Mouse (Mus musculus) layer of hippocampus, postnatal 36 days (tissue): ENCODE data around the gene Ficd. TPM values are rescaled to one million over a fixed set of nuclear protein-coding genes. Genes with fewer than 3 reads are reported as not detected.
"Not testable (repeated sequence)": the region's sequence is repeated elsewhere in the genome, so short reads cannot be mapped to it uniquely, and the experiment has no call there.

ENCODE experiments used
- DNase-seq, 2 experiments: peaks; one replicate each; pipeline ENCODE4 v3.0.0; 2022
- total RNA-seq, 2 experiments: library from RNA; stranded (reverse); gene quantifications; 2 replicates each; pipeline ENCODE4 v1.2.3; 2021

Gene Ficd
- total RNA-seq, 2 experiments from 2014 or later, result 11.8 to 12.6 TPM

- DNase-seq, result no peak
Measured at GRCm38 (mm10) chr5:113775585-113775984, 40.0 kb downstream of the Ficd start.

- no peak for DNase-seq
Measured at GRCm38 (mm10) chr5:113776128-113776895, 40.7 kb downstream of the Ficd start.

GRCm38 (mm10) chr5:113776896-113777226 is 41.3 kb downstream of the Ficd start:
- DNase-seq, result no peak

- not testable (repeated sequence) for DNase-seq
Measured at GRCm38 (mm10) chr5:113777728-113778127, 42.1 kb downstream of the Ficd start.

GRCm38 (mm10) chr5:113779569-113779968 is 44.0 kb downstream of the Ficd start:
- DNase-seq, result no peak

- no peak for DNase-seq
Measured at GRCm38 (mm10) chr5:113780082-113780752, 44.6 kb downstream of the Ficd start.

- DNase-seq, result no peak
Measured at GRCm38 (mm10) chr5:113780763-113781162, 45.2 kb downstream of the Ficd start.

- DNase-seq, result no peak
Measured at GRCm38 (mm10) chr5:113781254-113781653, 45.7 kb downstream of the Ficd start.

- no peak for DNase-seq
Measured at GRCm38 (mm10) chr5:113781875-113782274, 46.3 kb downstream of the Ficd start.

GRCm38 (mm10) chr5:113782624-113783023 is 47.0 kb downstream of the Ficd start:
- DNase-seq, result no peak

GRCm38 (mm10) chr5:113783581-113784001 is 48.0 kb downstream of the Ficd start:
- DNase-seq, result no peak

GRCm38 (mm10) chr5:113784104-113784503 is 48.5 kb downstream of the Ficd start:
- not testable (repeated sequence) for DNase-seq

- no peak for DNase-seq
Measured at GRCm38 (mm10) chr5:113786985-113787384, 51.4 kb downstream of the Ficd start.

GRCm38 (mm10) chr5:113788645-113789044 is 53.0 kb downstream of the Ficd start:
- no peak for DNase-seq

GRCm38 (mm10) chr5:113789075-113789788 is 53.6 kb downstream of the Ficd start:
- no peak for DNase-seq

Other genes starting within 250 kb of the Ficd start
- 10 to 100 TPM; 83.5 to 86.8 TPM for gene Wscd2, start 245.5 kb upstream of the Ficd start, total RNA-seq
- 1 to 10 TPM; 4.0 TPM for gene Cmklr1, start 85.4 kb upstream of the Ficd start, total RNA-seq
- gene 1700069L16Rik, start 11.0 kb upstream of the Ficd start, total RNA-seq, result not detected
- gene Sart3, start 36.7 kb downstream of the Ficd start, total RNA-seq, result 10 to 100 TPM; 51.2 to 56.8 TPM
- gene Iscu, start 36.9 kb downstream of the Ficd start, total RNA-seq, result 100 to 1,000 TPM; 110 to 126 TPM
- 10 to 100 TPM; 22.0 to 25.7 TPM for gene Tmem119, start 64.7 kb downstream of the Ficd start, total RNA-seq
- 10 to 100 TPM; 30.2 to 30.3 TPM for gene Selplg, start 96.8 kb downstream of the Ficd start, total RNA-seq
- gene Coro1c, start 173.0 kb downstream of the Ficd start, total RNA-seq, result 10 to 100 TPM; 86.9 to 99.4 TPM